In the genomic region with DNA sequence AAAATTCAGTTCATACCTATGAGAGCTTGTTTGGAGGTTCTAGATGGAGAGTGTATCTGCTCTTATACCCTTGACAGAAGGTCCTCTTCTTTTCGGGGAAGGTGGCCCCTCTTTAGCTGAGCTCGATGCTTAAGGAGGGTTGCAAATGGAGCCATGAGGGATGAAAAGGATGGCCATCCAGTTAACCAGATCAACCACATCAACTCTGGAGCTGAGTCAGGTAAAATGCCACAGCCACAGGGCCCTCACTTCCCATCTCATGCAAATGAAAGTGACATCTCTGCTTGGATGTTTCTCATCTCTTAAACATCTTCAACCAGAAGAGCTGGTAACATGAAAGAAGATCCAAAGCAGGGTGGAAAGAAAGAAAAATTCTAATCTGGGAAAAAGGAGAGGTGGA, we compare ENCODE assay signal across 34 mouse cellular contexts.
"Had no signal": no experiment of that assay in that cellular context is flagged by ENCODE, and none has a peak within 500 bp of the region (broad histone marks: within the 10 kb centered on the region; RNA-seq: fewer than 3 reads in every experiment).

No protein-coding gene starts in this region.

- H3K36me3 ChIP-seq: heart, embryonic 12.5 days; heart, embryonic 13.5 days; heart, embryonic 15.5 days; hindbrain, embryonic 10.5 days; hindbrain, embryonic 12.5 days; hindbrain, embryonic 13.5 days; hindbrain, embryonic 15.5 days; kidney, embryonic 15.5 days had no signal

- H3K9ac ChIP-seq: heart, embryonic 12.5 days; heart, embryonic 13.5 days; heart, embryonic 15.5 days; hindbrain, embryonic 12.5 days; hindbrain, embryonic 13.5 days; hindbrain, embryonic 14.5 days; hindbrain, embryonic 15.5 days; kidney, embryonic 15.5 days had no signal

- H3K27me3 ChIP-seq: heart, embryonic 12.5 days; heart, embryonic 13.5 days; heart, embryonic 15.5 days; hindbrain, embryonic 12.5 days; hindbrain, embryonic 13.5 days; hindbrain, embryonic 15.5 days; kidney, embryonic 15.5 days had no signal

- H3K4me1 ChIP-seq: heart, embryonic 12.5 days; heart, embryonic 13.5 days; heart, embryonic 15.5 days; hindbrain, embryonic 10.5 days; hindbrain, embryonic 12.5 days; hindbrain, embryonic 13.5 days; hindbrain, embryonic 15.5 days; kidney, embryonic 15.5 days had no signal

- H3K4me2 ChIP-seq: heart, embryonic 11.5 days; heart, embryonic 12.5 days; heart, embryonic 13.5 days; heart, embryonic 15.5 days; hindbrain, embryonic 12.5 days; hindbrain, embryonic 13.5 days; hindbrain, embryonic 14.5 days; hindbrain, embryonic 15.5 days; kidney, embryonic 15.5 days had no signal

- H3K9me3 ChIP-seq: heart, embryonic 12.5 days; heart, embryonic 13.5 days; heart, embryonic 15.5 days; hindbrain, embryonic 10.5 days; hindbrain, embryonic 12.5 days; hindbrain, embryonic 13.5 days; hindbrain, embryonic 15.5 days; kidney, embryonic 15.5 days had no signal

- H3K27ac ChIP-seq: heart, embryonic 13.5 days; heart, embryonic 15.5 days; hindbrain, embryonic 10.5 days; hindbrain, embryonic 12.5 days; hindbrain, embryonic 13.5 days; hindbrain, embryonic 14.5 days; hindbrain, embryonic 15.5 days; hindbrain, postnatal 0 days; kidney, embryonic 15.5 days; kidney, postnatal 0 days; layer of hippocampus, adult 2 months; left cerebral cortex, adult 2 months had no signal

- DNase-seq: heart, postnatal 10 days; heart, postnatal 14 days; heart, postnatal 36 days; heart, postnatal 4 days; kidney, adult 11 months; kidney, adult 18-20 months; kidney, adult 2 months; kidney, adult 8-10 months; kidney, adult 9 months; kidney, postnatal 10 days; kidney, postnatal 14 days; kidney, postnatal 25 days; kidney, postnatal 36 days; kidney, postnatal 4 days; layer of hippocampus, adult 9-11 months; layer of hippocampus, postnatal 36 days had no signal

- H3K4me3 ChIP-seq: heart, embryonic 12.5 days; heart, embryonic 13.5 days; heart, embryonic 15.5 days; hindbrain, embryonic 10.5 days; hindbrain, embryonic 12.5 days; hindbrain, embryonic 13.5 days; hindbrain, embryonic 15.5 days; kidney, embryonic 15.5 days; layer of hippocampus, adult 2 months; left cerebral cortex, adult 2 months had no signal

- ATAC-seq: hindbrain, embryonic 16.5 days; hindbrain, postnatal 0 days; inflammation-experienced regulatory T-cells, adult 6 months; intestine, embryonic 16.5 days; intestine, postnatal 0 days had no signal
